Mouse (Mus musculus) lung, adult 10 weeks (tissue): ENCODE results near the gene Tdpoz3. TPM values are rescaled to one million over a fixed set of nuclear protein-coding genes. Genes with fewer than 3 reads are reported as not detected.

Experiments
- polyA plus RNA-seq: library from polyadenylated mRNA; stranded (reverse); fragments of 350-450 nt; fragmentation: Illumina TruSeq; extraction: RNeasy Lipid Tissue Mini Kit (QIAGEN cat#74804); gene quantifications from one replicate; pipeline ENCODE4 v1.2.3, GENCODE M21; 2014; ENCODE audit warnings: low read depth, low replicate concordance; ENCODE audit not compliant: insufficient read depth

Tdpoz3 gene
- not detected for polyA plus RNA-seq

DNA sequence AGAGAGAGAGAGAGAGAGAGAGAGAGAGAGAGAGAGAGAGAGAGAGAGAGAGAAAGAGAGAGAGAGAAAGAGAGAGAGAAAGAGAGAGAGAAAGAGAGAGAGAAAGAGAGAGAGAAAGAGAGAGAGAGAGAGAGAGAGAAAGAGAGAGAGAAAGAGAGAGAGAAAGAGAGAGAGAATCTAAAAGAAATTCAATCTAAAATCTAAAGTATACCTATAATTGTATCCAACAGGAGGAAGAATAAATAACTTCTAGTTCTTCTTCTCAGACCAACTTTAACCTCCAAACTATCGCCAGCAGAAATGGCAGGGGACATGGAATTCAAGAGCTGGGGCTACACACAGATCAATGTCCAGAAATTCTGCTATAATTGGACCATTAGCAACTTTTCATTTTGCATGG is at the start of gene Tdpoz3:
Tdpoz3 (plus strand) TSS at position 301 of the 400 bp plus-strand sequence.

DNA sequence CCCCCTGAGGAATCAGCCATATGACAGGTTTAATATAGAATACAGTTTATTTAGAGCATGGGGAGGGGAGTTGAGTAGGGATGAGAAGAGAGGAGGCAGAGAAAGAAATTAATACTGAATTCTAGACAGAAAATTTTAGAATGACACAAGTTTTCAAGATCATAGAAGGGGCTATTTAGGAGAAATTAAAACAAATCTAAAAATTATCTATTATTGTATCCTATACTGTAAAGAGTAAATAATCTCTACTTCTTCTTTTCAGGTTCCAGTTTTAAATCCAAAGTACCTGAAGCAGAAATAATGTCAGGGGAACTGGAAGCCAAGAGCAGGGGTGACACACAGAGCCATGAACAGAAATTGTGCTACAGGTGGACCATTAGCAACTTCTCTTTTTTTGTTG is 29.7 kb upstream of the Tdpoz3 start, which contains the start of gene Tdpoz4:
Tdpoz4 (plus strand) TSS at position 301 of the 400 bp plus-strand sequence.

Other genes starting within 250 kb of the Tdpoz3 start
- not detected for gene Tdpoz2, start 173.3 kb upstream of the Tdpoz3 start, polyA plus RNA-seq
- gene Tdpoz1, start 149.7 kb upstream of the Tdpoz3 start, polyA plus RNA-seq = not detected
- gene Gm37596, start 132.9 kb upstream of the Tdpoz3 start, polyA plus RNA-seq = not detected
- gene Gm5773, start 53.0 kb upstream of the Tdpoz3 start, polyA plus RNA-seq = not detected
- gene Tdpoz4, start 29.6 kb upstream of the Tdpoz3 start, polyA plus RNA-seq = not detected
- gene Gm9117, start 117.5 kb downstream of the Tdpoz3 start, polyA plus RNA-seq = not detected
- gene Tdpoz5, start 135.3 kb downstream of the Tdpoz3 start, polyA plus RNA-seq = not detected
- not detected for gene Gm9125, start 228.9 kb downstream of the Tdpoz3 start, polyA plus RNA-seq
- not detected for gene Gm10697, start 246.6 kb downstream of the Tdpoz3 start, polyA plus RNA-seq